ENCODE assay signal across 8 mouse cellular contexts in the genomic region with DNA sequence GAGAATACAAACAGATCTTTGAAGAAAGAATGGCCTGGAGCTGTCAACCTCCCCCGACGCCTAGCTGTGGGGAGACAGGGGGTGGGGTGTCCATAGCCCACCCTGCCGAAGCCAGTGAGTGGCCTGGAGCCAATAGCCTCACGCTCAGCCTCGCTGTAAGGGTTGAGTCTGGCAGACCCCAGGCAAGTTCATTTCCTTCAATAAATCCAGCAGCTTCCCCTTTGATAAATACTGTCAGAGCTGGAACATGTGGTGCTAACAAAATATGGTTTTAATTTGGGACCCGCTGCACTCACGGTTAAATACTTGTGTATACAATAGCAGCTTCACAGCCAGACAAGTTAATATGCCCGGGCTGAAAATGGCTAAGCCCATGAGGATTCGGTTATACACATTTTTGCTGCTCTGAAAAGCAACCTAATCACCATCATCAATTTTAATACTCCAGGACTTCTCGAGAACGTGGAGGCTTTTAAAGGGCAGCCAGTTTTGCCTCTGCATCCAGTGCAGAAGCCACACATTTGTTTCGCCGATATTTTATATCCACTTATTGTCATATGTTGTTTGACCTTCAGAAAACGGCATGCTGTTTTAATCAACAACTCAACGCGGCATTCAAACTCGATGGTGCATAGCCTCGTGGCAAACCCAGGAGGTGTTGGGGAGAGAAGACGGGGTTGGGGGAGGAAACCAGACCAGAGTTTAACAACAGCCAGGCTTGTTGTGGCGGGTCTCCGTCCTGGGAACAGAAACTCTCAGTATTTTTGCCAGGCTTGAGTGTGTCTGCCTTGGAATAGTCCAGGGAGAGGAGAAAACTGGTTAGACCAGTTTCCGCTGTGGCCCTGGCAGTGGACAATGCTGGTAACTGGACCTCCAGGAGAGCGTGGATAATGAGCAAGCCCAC.
DNase-seq lines count a peak whose midpoint lies in the region; ATAC-seq and TF ChIP-seq lines count a peak whose summit lies in the region.

No protein-coding gene starts in this region.

- H3K9me3 ChIP-seq in embryonic facial prominence, embryonic 14.5 days (ENCODE audit: control insufficient read depth, low read length) = no peaks in the 10 kb centered on the region
- H3K9me3 ChIP-seq in hindbrain, postnatal 0 days (ENCODE audit: low read length) = no peaks in the 10 kb centered on the region
- H3K9me3 ChIP-seq in liver, embryonic 15.5 days (replicated peaks) = no peaks in the 10 kb centered on the region
- H3K9me3 ChIP-seq in neural tube, embryonic 11.5 days (ENCODE audit: control insufficient read depth, low read length) = no peaks in the 10 kb centered on the region

- peak overlapping the region; percentile 55 for H3K9ac ChIP-seq in embryonic facial prominence, embryonic 14.5 days (ENCODE audit: low read depth, low read length)
- peak overlapping the region; percentile 28 for H3K9ac ChIP-seq in hindbrain, postnatal 0 days (replicated peaks; ENCODE audit: low read length)
- peak overlapping the region; percentile 49 for H3K9ac ChIP-seq in liver, embryonic 15.5 days
- H3K9ac ChIP-seq in neural tube, embryonic 11.5 days (ENCODE audit: low read length) = peak overlapping the region; percentile 57

- H3K36me3 ChIP-seq in embryonic facial prominence, embryonic 14.5 days (ENCODE audit: control insufficient read depth, insufficient read depth, low read length) = no peaks in the 10 kb centered on the region
- no peaks in the 10 kb centered on the region for H3K36me3 ChIP-seq in hindbrain, postnatal 0 days (ENCODE audit: insufficient read depth, low read length)
- no peaks in the 10 kb centered on the region for H3K36me3 ChIP-seq in liver, embryonic 15.5 days (replicated peaks)
- no peaks in the 10 kb centered on the region for H3K36me3 ChIP-seq in neural tube, embryonic 11.5 days (ENCODE audit: control insufficient read depth, insufficient read depth, low read length)

- DNase-seq in layer of hippocampus, postnatal 10 days (ENCODE audit: low spot score in 2 of 2) = peak; percentile 24 to 41
- no peak for DNase-seq in layer of hippocampus, adult 8-10 months (ENCODE audit: low spot score in 2 of 2)
- DNase-seq in embryonic facial prominence, embryonic 14.5 days (ENCODE audit: low spot score) = peak; percentile 91
- peak; percentile 50 for DNase-seq in hindbrain, postnatal 0 days (ENCODE audit: low spot score)
- DNase-seq in neural tube, embryonic 11.5 days (ENCODE audit: low spot score) = peak; percentile 61
- DNase-seq in right cerebral cortex, postnatal 10 days (ENCODE audit: low spot score in 2 of 2) = no peak

- H3K4me3 ChIP-seq in embryonic facial prominence, embryonic 14.5 days (ENCODE audit: low read depth, low read length) = peak overlapping the region; percentile 39
- H3K4me3 ChIP-seq in hindbrain, postnatal 0 days (ENCODE audit: low read length) = peak overlapping the region; percentile 32
- peak overlapping the region; percentile 41 for H3K4me3 ChIP-seq in liver, embryonic 15.5 days (replicated peaks)
- peak overlapping the region; percentile 24 for H3K4me3 ChIP-seq in neural tube, embryonic 11.5 days (ENCODE audit: low read depth, low read length)

- peak overlapping the region; percentile 74 for H3K27ac ChIP-seq in embryonic facial prominence, embryonic 14.5 days (replicated peaks; ENCODE audit: low read depth, low read length)
- peak overlapping the region; percentile 15; the same call in 1 of the 2 replicates for H3K27ac ChIP-seq in hindbrain, postnatal 0 days
- H3K27ac ChIP-seq in liver, embryonic 15.5 days (replicated peaks) = no peak overlapping the region
- no peak overlapping the region for H3K27ac ChIP-seq in neural tube, embryonic 11.5 days (ENCODE audit: low read depth, low read length)

- 3% methylated on average over 23 of the region's 23 CpGs for WGBS in embryonic facial prominence, embryonic 14.5 days
- WGBS in hindbrain, postnatal 0 days = 2% methylated on average over 23 of the region's 23 CpGs
- 14% methylated on average over 23 of the region's 23 CpGs for WGBS in liver, embryonic 15.5 days (ENCODE audit: insufficient replicate concordance)
- 7% methylated on average over 23 of the region's 23 CpGs for WGBS in neural tube, embryonic 11.5 days

- H3K4me2 ChIP-seq in embryonic facial prominence, embryonic 14.5 days (ENCODE audit: low read depth, low read length) = peak overlapping the region; percentile 77
- peak overlapping the region; percentile 66 for H3K4me2 ChIP-seq in hindbrain, postnatal 0 days (ENCODE audit: low read depth, low read length)
- H3K4me2 ChIP-seq in liver, embryonic 15.5 days = peak overlapping the region; percentile 72
- H3K4me2 ChIP-seq in neural tube, embryonic 11.5 days (ENCODE audit: low read depth) = peak overlapping the region; percentile 74

- TF ChIP-seq CTCF in hindbrain, postnatal 0 days (IDR thresholded peaks at IDR 0.05; ENCODE audit: low read depth) = no peak

- peaks cover 19% of the 10 kb centered on the region for H3K4me1 ChIP-seq in embryonic facial prominence, embryonic 14.5 days (ENCODE audit: control insufficient read depth, insufficient read depth, low read length)
- peaks cover 10% of the 10 kb centered on the region; the same call in 1 of the 2 replicates for H3K4me1 ChIP-seq in hindbrain, postnatal 0 days (ENCODE audit: insufficient read depth, low read length)
- peaks cover 17% of the 10 kb centered on the region for H3K4me1 ChIP-seq in liver, embryonic 15.5 days (replicated peaks)
- H3K4me1 ChIP-seq in neural tube, embryonic 11.5 days (ENCODE audit: control insufficient read depth, insufficient read depth, low read length) = peaks cover 8% of the 10 kb centered on the region; the same call in 1 of the 2 replicates

- H3K27me3 ChIP-seq in embryonic facial prominence, embryonic 14.5 days (replicated peaks; ENCODE audit: control insufficient read depth, insufficient read depth, low read length) = peaks cover 3% of the 10 kb centered on the region
- no peaks in the 10 kb centered on the region for H3K27me3 ChIP-seq in hindbrain, postnatal 0 days (ENCODE audit: insufficient read depth, low read length)
- H3K27me3 ChIP-seq in liver, embryonic 15.5 days = peaks cover 51% of the 10 kb centered on the region
- no peaks in the 10 kb centered on the region for H3K27me3 ChIP-seq in neural tube, embryonic 11.5 days (ENCODE audit: control insufficient read depth, insufficient read depth, low read length)

- peak; percentile 75 for ATAC-seq in embryonic facial prominence, embryonic 14.5 days (ENCODE audit: low read depth)
- peak; percentile 70; the same call in 1 of the 2 replicates for ATAC-seq in hindbrain, postnatal 0 days
- ATAC-seq in liver, embryonic 15.5 days (ENCODE audit: insufficient read depth) = no peak
- peak; percentile 78 for ATAC-seq in neural tube, embryonic 11.5 days (ENCODE audit: insufficient read depth, low FRiP score, low TSS enrichment)
- no peak for ATAC-seq in inflammation-experienced regulatory T-cells, adult 6 months

Comparison
In these comparisons a context has a peak if more than half of its experiments do, and no peak if none do; other contexts are left out.
1. DNase-seq: peak in layer of hippocampus, postnatal 10 days (2 of 2), embryonic facial prominence, embryonic 14.5 days (single experiment), hindbrain, postnatal 0 days (single experiment) and neural tube, embryonic 11.5 days (single experiment); none in layer of hippocampus, adult 8-10 months (0 of 2) and right cerebral cortex, postnatal 10 days (0 of 2).
2. ATAC-seq: peak in embryonic facial prominence, embryonic 14.5 days (single experiment), hindbrain, postnatal 0 days (single experiment) and neural tube, embryonic 11.5 days (single experiment); none in liver, embryonic 15.5 days (single experiment) and inflammation-experienced regulatory T-cells, adult 6 months (single experiment).
3. H3K27ac ChIP-seq: peak in embryonic facial prominence, embryonic 14.5 days (single experiment) and hindbrain, postnatal 0 days (single experiment); none in liver, embryonic 15.5 days (single experiment) and neural tube, embryonic 11.5 days (single experiment).
4. Peak in every context shown above with its lines, with median percentiles within 50 percentile points of each other: H3K4me2 ChIP-seq, H3K4me3 ChIP-seq and H3K9ac ChIP-seq.